Mouse (Mus musculus) embryonic facial prominence, embryonic 12.5 days (tissue): ENCODE measurements around the gene Slc25a10. TPM values are rescaled to one million over a fixed set of nuclear protein-coding genes. Genes with fewer than 3 reads are reported as not detected.
A peak's percentile ranks its signal among the peaks of the same experiment; 100 is the strongest.

ENCODE experiments used
- ATAC-seq: fragments of 200-750 bp; cut with Nextera tagmentation; 2 replicates; pipeline ENCODE4 v1.8.0; 2017; ENCODE audit not compliant: insufficient number of reproducible peaks, insufficient read depth, low FRiP score, low TSS enrichment
- H3K27ac ChIP-seq: fragments of 300-500 bp; sonication (generic); 2 replicates; pipeline ENCODE4 v1.5.1; 2016; ENCODE audit warnings: mild to moderate bottlenecking
- H3K27me3 ChIP-seq: fragments of 300-500 bp; sonication (generic); 2 replicates; pipeline ENCODE4 v1.6.1; 2016; ENCODE audit warnings: mild to moderate bottlenecking, moderate library complexity
- H3K36me3 ChIP-seq: fragments of 300-500 bp; sonication (generic); 2 replicates; pipeline ENCODE4 v1.6.1; 2016; ENCODE audit warnings: mild to moderate bottlenecking
- H3K4me1 ChIP-seq: fragments of 300-500 bp; sonication (generic); 2 replicates; pipeline ENCODE4 v1.6.1; 2016
- H3K4me2 ChIP-seq: fragments of 300-500 bp; sonication (generic); replicated peaks from 2 replicates; pipeline ENCODE4 v1.6.1; 2016; ENCODE audit warnings: mild to moderate bottlenecking, moderate library complexity
- H3K4me3 ChIP-seq: fragments of 300-500 bp; sonication (generic); 2 replicates; pipeline ENCODE4 v1.5.1; 2016; ENCODE audit warnings: mild to moderate bottlenecking
- H3K9ac ChIP-seq: fragments of 300-500 bp; sonication (generic); 2 replicates; pipeline ENCODE4 v1.6.1; 2016; ENCODE audit warnings: mild to moderate bottlenecking, moderate library complexity
- H3K9me3 ChIP-seq: fragments of 300-500 bp; sonication (generic); 2 replicates; pipeline ENCODE4 v1.6.1; 2016; ENCODE audit warnings: mild to moderate bottlenecking, moderate library complexity
- WGBS: fragments of 180-500 bp; shearing (Covaris S2); methylation state at CpG from one replicate; pipeline ENCODE4 v1.1.7; 2016; 5-methylcytosine and 5-hydroxymethylcytosine counted together
- polyA plus RNA-seq: library from polyadenylated mRNA; unstranded; fragments of >200 nt; fragmentation: Nextera tagmentation; extraction: Ambion mirVana; gene quantifications from 2 replicates; pipeline ENCODE4 v1.2.1, GENCODE M21; 2016

The Slc25a10 gene
- polyA plus RNA-seq = 52.6 and 57.4 TPM in 2 replicates

DNA sequence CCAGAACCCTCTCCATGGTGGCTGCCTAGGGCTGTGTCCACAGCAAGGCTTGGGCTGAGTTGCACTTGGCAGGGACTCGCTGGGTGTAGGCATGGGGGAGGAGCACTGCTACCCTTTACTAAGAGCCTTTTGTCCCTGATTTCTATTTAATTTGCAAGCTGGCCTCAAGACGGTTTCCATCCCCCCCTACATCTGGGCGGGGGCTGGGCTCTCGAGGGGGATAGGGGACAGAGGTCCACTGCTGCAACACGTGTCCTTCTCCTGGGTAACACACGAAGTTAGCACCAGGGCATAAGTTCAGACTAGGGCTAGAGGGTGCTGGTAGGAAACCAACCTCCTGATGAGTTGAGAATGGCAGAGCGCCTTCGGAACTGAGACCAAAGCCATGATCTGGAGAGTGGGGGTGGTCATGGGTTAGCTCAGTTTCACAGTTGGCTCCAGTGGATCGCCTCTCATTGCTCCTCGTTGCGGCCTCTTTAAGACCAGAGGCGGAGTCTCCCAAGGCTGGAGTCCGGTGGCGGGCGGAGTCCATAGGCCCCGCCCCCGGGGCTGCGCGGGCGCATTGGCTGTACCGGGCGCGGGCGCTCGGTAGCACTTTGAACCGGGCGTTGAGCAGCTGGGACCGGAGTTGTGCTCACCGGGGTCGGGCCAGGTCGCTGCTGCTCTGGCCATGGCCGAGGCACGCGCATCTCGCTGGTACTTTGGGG, at the start of gene Slc25a10:
Gene Slc25a10, plus strand, starts transcription at position 524 of the 707 bp plus-strand sequence.
- ATAC-seq = peak; percentile 83
- WGBS = under 1% methylated on average over 35 of the region's 35 CpGs
- peak within 1 kb of the TSS; percentile 85 for H3K4me2 ChIP-seq

DNA sequence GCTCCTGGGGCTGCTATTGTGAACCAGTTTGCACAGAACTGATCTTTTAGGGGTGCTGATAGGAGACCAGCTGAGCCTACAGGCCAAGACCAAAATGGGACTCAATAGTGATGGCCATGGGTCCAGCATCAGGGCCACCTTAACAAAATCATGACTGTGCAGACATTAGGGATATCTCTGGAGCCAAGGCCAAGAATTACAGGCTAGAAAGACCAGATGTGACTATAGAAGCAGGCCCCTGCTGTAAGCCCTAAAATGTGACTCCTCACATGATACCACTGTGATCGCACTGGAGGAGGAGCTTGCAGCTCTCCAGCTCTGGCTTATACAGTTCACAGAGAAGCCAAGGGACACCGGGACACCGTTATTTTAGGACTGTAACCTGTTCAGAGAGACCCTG, 49.3 kb upstream of the Slc25a10 start, which contains the start of gene Tspan10:
Gene Tspan10, plus strand, starts transcription at position 301 of the 400 bp plus-strand sequence.
- no peak within 1 kb of the TSS for H3K4me3 ChIP-seq
- 90% methylated on average over 3 of the region's 3 CpGs for WGBS
- no peak within 1 kb of the TSS for H3K9ac ChIP-seq
- H3K4me2 ChIP-seq = no peak within 1 kb of the TSS
- H3K36me3 ChIP-seq = no peaks in the 10 kb centered on the region
- H3K4me1 ChIP-seq = no peaks in the 10 kb centered on the region
- H3K9me3 ChIP-seq = no peaks in the 10 kb centered on the region
- no peak within 1 kb of the TSS for H3K27ac ChIP-seq
- H3K27me3 ChIP-seq = no peaks in the 10 kb centered on the region
- ATAC-seq = no peak

More for the DNA sequence above, at the start of gene Slc25a10:
- Histone ChIP-seq H3K4me3 (peak within 1 kb of the TSS; percentile 95), H3K36me3 (peaks cover 45% of the 10 kb centered on the region), H3K9me3 (no peaks in the 10 kb centered on the region), H3K9ac (peak within 1 kb of the TSS; percentile 85), H3K27me3 (no peaks in the 10 kb centered on the region), H3K4me1 (peaks cover 31% of the 10 kb centered on the region), H3K27ac (peak within 1 kb of the TSS; percentile 74)

DNA sequence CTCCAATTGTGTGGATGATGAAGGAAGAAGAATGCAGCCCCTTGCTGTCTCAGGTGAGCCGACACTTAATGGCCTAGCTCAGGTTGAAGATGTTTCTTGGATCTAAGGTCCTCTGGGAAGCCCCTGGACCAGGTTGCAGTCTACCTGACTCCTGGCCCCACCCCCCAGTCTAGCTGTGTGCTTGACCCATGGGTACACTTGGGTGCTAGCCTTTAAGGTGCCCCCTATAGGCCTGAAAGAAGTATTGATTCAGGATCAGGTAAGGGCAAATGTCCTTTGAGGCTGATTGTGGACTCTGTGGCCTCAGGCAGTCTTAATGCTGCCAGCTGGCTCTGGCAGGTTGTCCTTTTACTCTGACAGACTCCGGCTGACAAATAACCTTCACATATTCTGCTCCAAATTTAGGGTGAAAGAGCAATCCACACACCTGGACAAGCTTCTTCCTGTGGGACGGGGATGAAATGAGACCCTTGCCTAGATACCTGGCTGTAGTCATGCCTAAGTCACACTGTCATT, 48.8 kb upstream of the Slc25a10 start:
- no peak overlapping the region for H3K27ac ChIP-seq
- H3K27me3 ChIP-seq = no peaks in the 10 kb centered on the region
- no peaks in the 10 kb centered on the region for H3K36me3 ChIP-seq
- H3K9me3 ChIP-seq = no peaks in the 10 kb centered on the region
- ATAC-seq = no peak
- H3K9ac ChIP-seq = no peak overlapping the region
- H3K4me2 ChIP-seq = no peak overlapping the region
- no peak overlapping the region for H3K4me3 ChIP-seq
- WGBS = 78% methylated on average over 3 of the region's 3 CpGs
- H3K4me1 ChIP-seq = no peaks in the 10 kb centered on the region

DNA sequence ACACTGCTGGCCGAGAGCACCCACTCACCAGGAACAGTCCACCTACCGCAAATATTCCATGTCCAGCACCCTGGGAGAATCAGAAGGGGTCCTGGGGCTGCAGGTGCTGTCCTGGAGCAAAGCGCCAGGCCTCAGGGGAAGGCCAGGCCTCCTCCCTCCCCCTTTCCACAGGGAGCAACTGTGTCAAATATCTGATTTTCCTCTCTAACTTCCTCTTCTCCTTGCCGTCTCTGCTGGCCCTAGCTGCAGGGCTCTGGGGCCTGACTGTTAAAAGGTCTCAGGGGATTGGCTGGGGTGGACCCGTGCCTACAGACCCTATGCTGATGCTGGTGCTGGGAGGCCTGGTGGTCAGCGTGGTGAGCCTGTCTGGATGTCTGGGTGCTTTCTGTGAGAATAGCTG, 47.5 kb upstream of the Slc25a10 start:
- no peak overlapping the region for H3K4me3 ChIP-seq
- 64% methylated on average over 6 of the region's 6 CpGs for WGBS
- no peaks in the 10 kb centered on the region for H3K36me3 ChIP-seq
- H3K4me1 ChIP-seq = no peaks in the 10 kb centered on the region
- no peak overlapping the region for H3K4me2 ChIP-seq
- ATAC-seq = no peak
- no peaks in the 10 kb centered on the region for H3K9me3 ChIP-seq
- no peak overlapping the region for H3K27ac ChIP-seq
- H3K9ac ChIP-seq = no peak overlapping the region
- no peaks in the 10 kb centered on the region for H3K27me3 ChIP-seq

DNA sequence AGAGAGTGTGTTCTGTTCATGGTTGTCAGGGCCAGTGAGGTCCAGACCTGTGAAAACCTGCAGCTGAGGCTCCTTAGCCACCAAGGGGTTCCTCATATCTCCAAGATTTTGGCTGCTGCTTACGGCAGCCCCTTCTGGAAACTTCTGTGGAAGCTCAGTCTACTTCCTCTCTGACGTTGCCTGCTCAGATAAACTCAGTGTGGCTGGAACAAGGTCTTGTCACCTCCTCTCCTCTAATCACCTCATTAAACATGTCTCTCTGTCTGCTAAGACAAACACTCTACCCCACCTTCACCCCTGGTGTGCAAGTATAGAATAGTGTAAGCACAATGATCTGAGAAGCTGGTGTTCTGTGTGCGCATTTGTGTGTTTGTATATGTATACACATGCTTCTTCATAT, 46.2 kb upstream of the Slc25a10 start:
- Histone ChIP-seq H3K9ac (no peak overlapping the region), H3K4me2 (no peak overlapping the region), H3K9me3 (no peaks in the 10 kb centered on the region), H3K4me3 (no peak overlapping the region), H3K36me3 (no peaks in the 10 kb centered on the region), H3K27ac (no peak overlapping the region), H3K4me1 (no peaks in the 10 kb centered on the region), H3K27me3 (no peaks in the 10 kb centered on the region)
- WGBS = 75% methylated on average over 3 of the region's 3 CpGs
- ATAC-seq = no peak

DNA sequence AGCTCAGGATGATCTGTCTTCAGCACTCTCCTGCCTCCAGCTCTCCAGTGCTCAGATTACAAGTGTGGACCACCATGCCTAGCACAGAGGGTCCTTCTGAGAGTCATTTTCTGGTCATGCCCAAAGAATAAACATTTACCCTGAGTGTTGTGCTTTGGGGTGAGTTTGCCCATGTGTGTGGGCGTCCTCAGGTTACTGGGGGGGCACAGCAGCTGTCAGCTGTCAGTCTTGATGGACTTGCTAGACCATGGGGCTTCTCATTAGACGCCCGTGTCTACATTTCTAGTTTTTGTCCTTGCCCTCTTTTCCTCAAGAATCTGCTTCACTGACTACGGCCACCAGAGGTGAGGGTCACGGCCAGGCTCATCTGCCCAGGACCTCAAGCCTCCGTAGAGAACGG, 44.5 kb upstream of the Slc25a10 start:
- Histone ChIP-seq H3K4me1 (no peaks in the 10 kb centered on the region), H3K9me3 (no peaks in the 10 kb centered on the region), H3K9ac (no peak overlapping the region), H3K36me3 (no peaks in the 10 kb centered on the region), H3K27ac (no peak overlapping the region), H3K4me3 (no peak overlapping the region), H3K4me2 (no peak overlapping the region), H3K27me3 (no peaks in the 10 kb centered on the region)
- WGBS = 67% methylated on average over 7 of the region's 7 CpGs
- peak; percentile 28; the same call in 1 of the 2 replicates for ATAC-seq

DNA sequence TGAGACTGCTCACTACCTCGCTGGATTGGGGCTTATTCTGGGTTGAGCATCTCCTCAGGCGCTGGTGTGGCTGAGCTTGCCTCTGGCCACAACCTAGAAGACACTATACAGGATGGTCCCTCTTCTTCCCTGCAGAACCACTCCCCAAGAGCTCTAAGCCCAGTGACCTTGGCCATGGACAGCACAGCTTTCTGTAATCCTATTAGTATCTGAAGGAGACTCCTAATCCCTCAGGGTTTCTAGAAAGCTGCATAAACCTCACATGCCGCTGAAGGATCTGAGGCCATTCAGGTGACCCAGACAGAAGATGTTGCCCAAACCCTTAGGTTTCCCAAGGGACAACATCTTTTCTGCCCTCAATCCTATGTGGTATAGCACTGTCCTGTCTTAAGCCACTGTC, 39.4 kb upstream of the Slc25a10 start:
- Histone ChIP-seq H3K4me3 (no peak overlapping the region), H3K36me3 (0 out of 2 replicates have a peak, but pooled peaks cover 4% of the 10 kb centered on the region), H3K9me3 (no peaks in the 10 kb centered on the region), H3K4me2 (no peak overlapping the region), H3K9ac (no peak overlapping the region), H3K27me3 (no peaks in the 10 kb centered on the region), H3K4me1 (peaks cover 5% of the 10 kb centered on the region; the same call in 1 of the 2 replicates), H3K27ac (no peak overlapping the region)
- WGBS = 71% methylated on average over 3 of the region's 3 CpGs
- ATAC-seq = no peak

DNA sequence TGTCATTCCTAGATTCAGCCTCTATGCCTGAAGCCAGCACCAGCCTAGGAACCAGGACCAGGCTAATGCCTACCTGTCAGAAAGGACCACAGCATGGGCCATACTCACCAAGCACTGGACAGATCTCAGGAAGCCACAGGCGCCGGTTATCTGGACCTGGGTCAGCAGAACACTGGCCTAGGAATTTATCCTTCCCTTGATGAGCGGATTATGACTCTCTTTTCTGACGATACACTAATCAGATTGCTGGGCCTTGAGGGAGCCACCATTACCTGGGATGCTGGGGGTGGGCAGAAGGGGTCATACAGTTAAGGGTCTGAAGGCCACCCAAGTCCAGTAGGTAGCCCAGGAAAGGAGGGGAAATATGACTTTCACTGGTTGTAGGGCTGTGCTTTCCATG, 38.3 kb upstream of the Slc25a10 start, which contains the start of gene Pde6g:
Gene Pde6g, minus strand, starts transcription at position 195 of the 400 bp plus-strand sequence.
- ATAC-seq = no peak
- Histone ChIP-seq H3K4me3 (no peak within 1 kb of the TSS), H3K36me3 (0 out of 2 replicates have a peak, but pooled peaks cover 4% of the 10 kb centered on the region), H3K27me3 (no peaks in the 10 kb centered on the region), H3K9ac (no peak within 1 kb of the TSS), H3K27ac (no peak within 1 kb of the TSS), H3K4me2 (no peak within 1 kb of the TSS), H3K4me1 (peaks cover 5% of the 10 kb centered on the region; the same call in 1 of the 2 replicates), H3K9me3 (no peaks in the 10 kb centered on the region)
- 82% methylated on average over 4 of the region's 4 CpGs for WGBS

DNA sequence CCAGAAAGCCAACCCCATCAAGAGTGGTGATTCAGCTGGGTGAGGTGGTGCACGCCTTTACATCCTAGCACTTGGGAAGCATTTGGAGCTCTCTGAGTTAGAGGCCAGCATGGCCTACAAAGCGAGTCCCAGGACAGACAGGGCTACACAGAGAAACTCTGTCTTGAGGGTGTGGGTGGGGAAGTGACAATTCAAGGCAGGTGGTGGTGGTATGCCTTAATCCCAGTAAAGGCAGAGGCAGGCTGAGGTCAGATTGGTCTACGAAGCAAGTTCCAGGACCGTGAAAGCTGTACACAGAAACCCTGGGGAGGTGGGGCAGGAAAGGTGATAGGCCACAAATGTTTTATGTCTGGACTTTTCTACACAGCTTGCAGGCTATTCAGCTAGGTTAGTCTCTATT, 36.7 kb upstream of the Slc25a10 start:
- WGBS = 87% methylated on average over 4 of the region's 4 CpGs

DNA sequence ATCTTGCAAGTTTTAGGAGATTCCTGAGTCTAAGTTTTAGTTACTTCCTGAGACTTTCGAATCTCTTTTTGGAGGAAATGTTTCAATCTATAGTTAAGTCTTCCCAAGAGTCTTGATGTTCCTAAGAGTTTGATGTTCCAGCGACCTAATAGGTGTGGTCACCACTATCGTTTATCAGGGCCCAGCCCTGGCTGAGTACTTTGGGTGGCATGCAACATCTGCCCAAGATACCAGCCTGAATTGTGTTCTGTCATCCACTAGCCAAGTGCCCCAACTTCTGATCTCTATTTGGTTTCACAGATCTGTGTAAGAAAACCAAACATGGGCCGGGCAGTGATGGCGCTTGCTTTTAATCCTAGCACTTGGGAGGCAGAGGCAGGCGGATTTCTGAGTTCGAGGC, 36.2 kb upstream of the Slc25a10 start:
- 91% methylated on average over 7 of the region's 7 CpGs for WGBS
- H3K9me3 ChIP-seq = no peaks in the 10 kb centered on the region
- ATAC-seq = no peak

More for the DNA sequence above, 36.7 kb upstream of the Slc25a10 start:
- Histone ChIP-seq H3K4me2 (no peak overlapping the region), H3K9ac (no peak overlapping the region), H3K27ac (no peak overlapping the region), H3K9me3 (no peaks in the 10 kb centered on the region), H3K36me3 (peaks cover 11% of the 10 kb centered on the region), H3K27me3 (no peaks in the 10 kb centered on the region), H3K4me3 (no peak overlapping the region), H3K4me1 (peaks cover 16% of the 10 kb centered on the region)
- ATAC-seq = no peak

DNA sequence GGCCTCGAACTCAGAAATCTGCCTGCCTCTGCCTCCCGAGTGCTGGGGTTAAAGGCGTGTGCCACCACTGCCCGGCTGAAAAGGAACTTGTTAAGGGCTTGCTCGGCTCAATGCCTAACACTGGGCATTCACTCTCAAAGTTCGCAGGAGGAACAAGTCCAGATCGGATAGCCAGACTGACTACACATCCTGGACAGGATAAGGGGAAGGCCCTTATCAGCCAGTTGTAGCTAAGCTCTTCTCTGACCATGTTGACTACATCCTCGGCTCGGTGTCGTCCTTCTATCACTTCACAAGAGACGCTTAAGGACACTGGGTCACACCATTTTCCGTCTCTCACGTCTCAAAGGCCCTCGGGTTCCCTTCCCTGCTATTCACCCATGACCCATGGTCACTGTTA, 34.3 kb upstream of the Slc25a10 start:
- Histone ChIP-seq H3K36me3 (peaks cover 32% of the 10 kb centered on the region), H3K27ac (peak overlapping the region; percentile 82), H3K4me3 (peak overlapping the region; percentile 95), H3K9ac (peak overlapping the region; percentile 96), H3K4me1 (peaks cover 16% of the 10 kb centered on the region), H3K9me3 (no peaks in the 10 kb centered on the region), H3K4me2 (peak overlapping the region; percentile 78), H3K27me3 (no peaks in the 10 kb centered on the region)
- WGBS = 31% methylated on average over 14 of the region's 14 CpGs
- ATAC-seq = 0 out of 2 replicates have a peak, but pooled peaks have one; percentile 6

More for the DNA sequence above, 36.2 kb upstream of the Slc25a10 start:
- H3K36me3 ChIP-seq = peaks cover 14% of the 10 kb centered on the region
- no peaks in the 10 kb centered on the region for H3K27me3 ChIP-seq
- H3K4me3 ChIP-seq = no peak overlapping the region
- H3K9ac ChIP-seq = no peak overlapping the region
- H3K4me1 ChIP-seq = peaks cover 16% of the 10 kb centered on the region
- H3K4me2 ChIP-seq = no peak overlapping the region
- no peak overlapping the region for H3K27ac ChIP-seq
